Mouse (Mus musculus) adrenal gland, adult 8-10 months (tissue): ENCODE measurements at regions not wholly inside any gene's neighbourhood (a gene's known extent, or its start where the extent isn't known, plus 50 kb on each side); places are given as distances from the start of the nearest gene placed in this dataset.
"Not testable (repeated sequence)": the region's sequence is repeated elsewhere in the genome, so short reads cannot be mapped to it uniquely, and the experiment has no call there.

Experiments used
- DNase-seq: peaks from one replicate; pipeline ENCODE4 v3.0.0; 2022

GRCm38 (mm10) chr15:89730320-89730719 lies 111.3 kb downstream of the Syt10 start:
- peak; percentile 2 for DNase-seq

- no peak for DNase-seq
Observed at GRCm38 (mm10) chr15:89724356-89724755, 117.3 kb downstream of the Syt10 start.

GRCm38 (mm10) chr15:89697221-89697620 lies 105.5 kb upstream of the Rabl2 start:
- no peak for DNase-seq

- no peak for DNase-seq
Observed at GRCm38 (mm10) chr15:89676366-89676765, 84.6 kb upstream of the Rabl2 start.

- not testable (repeated sequence) for DNase-seq
Observed at GRCm38 (mm10) chr15:89656558-89656957, 64.8 kb upstream of the Rabl2 start.
